Mouse (Mus musculus): ENCODE results near the gene Gjc1.

- TF ChIP-seq CTCF (IDR thresholded peaks at IDR 0.05) (no peak), POLR2A (IDR thresholded peaks at IDR 0.05; ENCODE audit: insufficient read depth, low read depth, low read length) (no peak), EP300 (IDR thresholded peaks at IDR 0.05; ENCODE audit: insufficient read depth, low read depth, low read length) (no peak)
Observed at GRCm38 (mm10) chr11:102762248-102762647, 57.3 kb downstream of the Gjc1 start.
